ENCODE assay signal across 8 mouse cellular contexts in genomic region chr4:150283993-150284392, GRCm38 (mm10). TPM values are rescaled to one million over a fixed set of nuclear protein-coding genes. Genes with fewer than 3 reads are reported as not detected.
DNase-seq lines count a peak whose midpoint lies in the region; ATAC-seq lines count a peak whose summit lies in the region.

No protein-coding gene starts in this region.

- no peak for ATAC-seq in lung, embryonic 16.5 days (ENCODE audit: low read depth)
- no peak for ATAC-seq in embryonic facial prominence, embryonic 14.5 days (ENCODE audit: low read depth)
- ATAC-seq in frontal cortex, adult (ENCODE audit: low TSS enrichment): no peak

- H3K9me3 ChIP-seq in lung, embryonic 16.5 days (ENCODE audit: control insufficient read depth, low read length): no peaks in the 10 kb centered on the region
- H3K9me3 ChIP-seq in embryonic facial prominence, embryonic 14.5 days (ENCODE audit: control insufficient read depth, low read length): no peaks in the 10 kb centered on the region

- H3K4me1 ChIP-seq in lung, embryonic 16.5 days (replicated peaks; ENCODE audit: control insufficient read depth, insufficient read depth, low read length): peaks cover 21% of the 10 kb centered on the region
- H3K4me1 ChIP-seq in embryonic facial prominence, embryonic 14.5 days (ENCODE audit: control insufficient read depth, insufficient read depth, low read length): peaks cover 22% of the 10 kb centered on the region

- no peaks in the 10 kb centered on the region for H3K36me3 ChIP-seq in lung, embryonic 16.5 days (ENCODE audit: control insufficient read depth, insufficient read depth, low read length)
- H3K36me3 ChIP-seq in embryonic facial prominence, embryonic 14.5 days (ENCODE audit: control insufficient read depth, insufficient read depth, low read length): no peaks in the 10 kb centered on the region

- no peak for DNase-seq in lung, postnatal 4 days
- peak; percentile 65 for DNase-seq in embryonic facial prominence, embryonic 14.5 days (ENCODE audit: low spot score)
- peak; percentile 82 for DNase-seq in kidney, adult 11 months
- peak; percentile 16 for DNase-seq in lung, postnatal 14 days
- DNase-seq in adipocyte (ENCODE audit: low spot score): no peak
- no peak for DNase-seq in thymus, postnatal 4 days

- WGBS in lung, embryonic 16.5 days: 11% methylated on average over 6 of the region's 6 CpGs
- 17% methylated on average over 6 of the region's 6 CpGs for WGBS in embryonic facial prominence, embryonic 14.5 days

- peak overlapping the region; percentile 14; the same call in 1 of the 2 replicates for H3K4me3 ChIP-seq in lung, embryonic 16.5 days (ENCODE audit: low read length)
- peak overlapping the region; percentile 99 for H3K4me3 ChIP-seq in embryonic facial prominence, embryonic 14.5 days (ENCODE audit: low read depth, low read length)

- no peak overlapping the region for H3K9ac ChIP-seq in lung, embryonic 16.5 days (ENCODE audit: low read length)
- H3K9ac ChIP-seq in embryonic facial prominence, embryonic 14.5 days (ENCODE audit: low read depth, low read length): no peak overlapping the region

- no peaks in the 10 kb centered on the region for H3K27me3 ChIP-seq in lung, embryonic 16.5 days (ENCODE audit: control insufficient read depth, insufficient read depth, low read depth, low read length)
- H3K27me3 ChIP-seq in embryonic facial prominence, embryonic 14.5 days (replicated peaks; ENCODE audit: control insufficient read depth, insufficient read depth, low read length): no peaks in the 10 kb centered on the region

- peak overlapping the region; percentile 84; the same call in 1 of the 2 replicates for H3K4me2 ChIP-seq in lung, embryonic 16.5 days (ENCODE audit: low read depth, low read length)
- peak overlapping the region; percentile 75 for H3K4me2 ChIP-seq in embryonic facial prominence, embryonic 14.5 days (ENCODE audit: low read depth, low read length)

- H3K27ac ChIP-seq in lung, embryonic 16.5 days (ENCODE audit: low read length): no peak overlapping the region
- no peak overlapping the region for H3K27ac ChIP-seq in embryonic facial prominence, embryonic 14.5 days (replicated peaks; ENCODE audit: low read depth, low read length)

RNA-seq across cellular contexts. Expression of gene Rere, which starts 2.5 kb away (rescaled TPM):
- polyA plus RNA-seq in lung, embryonic 16.5 days (2015; fragmentation: Nextera tagmentation; extraction: Ambion mirVana): 24.8 and 30.3 TPM in 2 replicates
- polyA plus RNA-seq in embryonic facial prominence, embryonic 14.5 days (2014; fragmentation: Nextera tagmentation; extraction: Ambion mirVana): 28.7 and 32.0 TPM in 2 replicates

RNA-seq across cellular contexts. Expression of gene Eno1, which starts 47.5 kb away (rescaled TPM):
- 1,425 and 1,551 TPM in 2 replicates for polyA plus RNA-seq in lung, embryonic 16.5 days (2015; fragmentation: Nextera tagmentation; extraction: Ambion mirVana)
- 1,320 and 1,483 TPM in 2 replicates for polyA plus RNA-seq in embryonic facial prominence, embryonic 14.5 days (2014; fragmentation: Nextera tagmentation; extraction: Ambion mirVana)

Comparison
In these comparisons a context has a peak if more than half of its experiments do, and no peak if none do; other contexts are left out.
1. DNase-seq: peak in embryonic facial prominence, embryonic 14.5 days (single experiment), kidney, adult 11 months (single experiment) and lung, postnatal 14 days (single experiment); none in lung, postnatal 4 days (0 of 2), adipocyte (single experiment) and thymus, postnatal 4 days (single experiment).